Mouse (Mus musculus) heart, adult 9 months (tissue): ENCODE data around the gene Cox6b2.

Source experiments
- DNase-seq, 2 experiments: peaks; one replicate each; pipeline ENCODE4 v3.0.0; 2022; ENCODE audit warnings: low spot score in 2 of 2

The Cox6b2 gene

GRCm38 (mm10) chr7:4764946-4765710, 12.2 kb upstream of the Cox6b2 start:
- DNase-seq = no peak

GRCm38 (mm10) chr7:4759670-4760069, 6.8 kb upstream of the Cox6b2 start:
- DNase-seq = no peak

DNA sequence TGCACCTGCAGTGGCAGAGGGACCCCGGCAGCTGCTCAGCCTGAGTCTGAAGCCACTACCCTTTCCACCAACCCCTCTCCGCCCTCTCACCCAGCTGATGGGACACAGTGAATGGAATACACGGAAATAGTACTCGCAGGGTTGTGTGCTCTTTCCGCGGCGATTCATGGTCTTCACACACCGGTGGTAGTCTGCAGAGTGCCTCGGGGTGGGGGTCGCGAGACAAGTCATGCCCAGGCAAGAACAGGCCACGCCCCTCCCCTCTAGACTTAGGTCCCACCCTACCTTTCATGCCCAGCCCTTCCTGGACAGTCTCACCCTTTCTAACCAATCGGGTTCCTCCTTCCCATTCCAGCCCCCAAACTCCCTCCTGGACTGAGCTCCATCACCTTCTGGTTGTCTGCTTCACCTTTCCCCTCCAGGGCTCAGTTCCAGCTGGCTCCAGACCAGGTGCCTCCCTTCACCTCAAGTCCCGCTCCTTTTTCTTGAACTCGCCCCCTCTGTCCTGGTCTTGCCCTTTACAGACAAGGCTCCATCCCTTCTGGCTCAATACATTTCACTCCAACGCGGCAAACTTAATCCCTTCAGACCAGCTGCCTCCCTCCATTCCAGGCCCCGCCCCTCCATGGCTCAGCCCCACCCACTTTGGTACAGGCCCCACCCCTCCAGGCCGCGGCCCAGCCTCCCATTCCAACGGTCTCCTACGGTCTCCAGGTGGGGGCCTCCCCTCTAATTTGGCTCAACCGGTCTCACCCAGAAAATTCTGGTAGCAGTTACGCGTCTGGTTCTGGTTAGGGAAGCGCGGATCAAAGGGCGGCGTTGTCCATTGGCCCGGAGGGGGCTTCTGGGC, 698 bp downstream of the Cox6b2 start:
- no peak for DNase-seq

- no peak for DNase-seq
Measured at GRCm38 (mm10) chr7:4749169-4749568, 3.7 kb downstream of the Cox6b2 start.

DNA sequence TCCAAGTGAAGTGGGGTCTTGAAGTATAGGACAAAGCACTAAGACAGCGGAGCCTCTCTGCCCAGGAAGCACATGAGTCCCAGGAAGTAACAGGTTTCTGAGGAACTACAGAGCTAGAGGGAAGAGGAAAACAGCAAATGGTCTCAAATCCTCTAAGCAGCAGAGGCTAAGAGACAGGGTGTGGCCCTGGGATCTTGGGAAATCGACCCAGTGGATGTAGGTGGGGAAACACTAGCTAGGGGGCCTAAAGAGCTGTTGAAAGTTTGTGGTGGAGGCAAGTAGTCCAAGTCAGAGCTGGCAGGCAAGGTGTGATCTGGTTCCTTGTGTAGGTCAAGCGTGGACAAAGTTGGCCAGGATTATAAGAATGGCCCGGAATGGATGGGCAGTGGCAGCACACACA, 4.6 kb downstream of the Cox6b2 start:
- DNase-seq = no peak

GRCm38 (mm10) chr7:4747156-4747899, 5.6 kb downstream of the Cox6b2 start:
- DNase-seq = no peak

DNA sequence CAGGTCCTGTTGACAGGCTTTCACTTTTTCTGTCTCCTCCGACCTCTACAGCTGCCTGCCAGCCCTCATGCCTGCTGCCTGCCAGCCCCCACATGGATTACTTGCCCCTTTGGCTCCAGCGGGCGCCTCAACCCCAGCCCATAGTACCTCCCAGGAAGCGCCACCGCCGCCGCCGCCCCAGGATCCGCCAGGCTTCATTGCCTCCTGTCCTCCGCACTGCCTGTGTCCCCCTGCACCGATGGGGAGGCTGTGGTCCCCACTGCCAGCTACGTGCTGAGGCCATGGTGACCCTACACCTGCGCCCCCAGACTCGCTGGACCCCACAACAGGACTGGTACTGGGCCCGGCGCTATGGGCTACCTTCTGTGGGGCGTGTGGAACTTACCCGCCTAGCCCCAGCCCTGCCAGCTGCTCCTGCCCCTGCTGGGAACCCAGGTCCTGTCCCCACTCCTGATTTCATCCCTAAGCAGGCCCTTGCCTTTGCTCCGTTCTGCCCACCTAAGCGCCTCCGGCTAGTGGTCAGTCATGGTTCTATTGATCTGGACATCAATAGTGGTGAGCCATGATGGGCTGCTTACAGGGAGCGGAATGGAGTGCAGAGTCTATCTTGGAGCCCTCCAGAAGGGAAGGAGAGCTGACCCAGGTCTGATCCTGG, 6.4 kb downstream of the Cox6b2 start:
- no peak for DNase-seq

DNA sequence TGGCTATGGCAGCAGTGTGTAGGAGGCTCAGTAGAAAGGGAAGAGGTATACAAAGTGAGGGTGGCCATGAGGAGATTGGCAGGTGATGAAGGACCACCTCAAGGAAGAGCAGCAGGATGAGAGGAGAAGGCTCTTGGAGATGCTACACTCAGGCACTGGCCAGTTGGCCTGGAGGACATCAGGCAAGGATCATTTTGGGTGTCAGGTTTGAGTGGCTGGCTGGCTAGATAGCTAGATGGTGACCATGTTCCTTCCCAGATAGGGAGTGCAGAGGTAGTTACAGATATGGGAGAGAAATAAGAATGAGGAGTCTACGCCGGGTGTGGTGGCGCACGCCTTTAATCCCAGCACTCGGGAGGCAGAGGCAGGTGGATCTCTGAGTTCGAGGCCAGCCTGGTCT, 8.0 kb downstream of the Cox6b2 start:
- DNase-seq = no peak

DNA sequence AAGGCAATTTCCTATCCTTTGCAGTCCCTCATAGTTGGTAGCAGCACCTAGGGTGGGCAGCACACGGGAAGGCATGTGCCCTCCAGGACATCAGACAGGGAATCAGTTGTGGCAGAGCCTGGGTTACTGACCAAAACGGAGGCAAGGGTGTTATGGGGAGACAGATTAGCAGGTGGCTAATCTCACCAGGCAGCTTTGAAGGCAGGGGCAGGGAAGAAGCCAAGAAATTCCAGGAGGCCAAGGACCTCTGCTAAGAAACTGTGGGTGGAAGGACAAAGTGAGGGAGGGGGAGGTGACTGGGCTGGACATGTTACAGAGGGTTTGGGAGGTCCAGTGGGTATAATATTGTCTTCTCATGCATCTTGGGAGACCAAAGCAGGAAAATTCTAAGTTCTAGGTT, 9.5 kb downstream of the Cox6b2 start:
- no peak for DNase-seq

DNA sequence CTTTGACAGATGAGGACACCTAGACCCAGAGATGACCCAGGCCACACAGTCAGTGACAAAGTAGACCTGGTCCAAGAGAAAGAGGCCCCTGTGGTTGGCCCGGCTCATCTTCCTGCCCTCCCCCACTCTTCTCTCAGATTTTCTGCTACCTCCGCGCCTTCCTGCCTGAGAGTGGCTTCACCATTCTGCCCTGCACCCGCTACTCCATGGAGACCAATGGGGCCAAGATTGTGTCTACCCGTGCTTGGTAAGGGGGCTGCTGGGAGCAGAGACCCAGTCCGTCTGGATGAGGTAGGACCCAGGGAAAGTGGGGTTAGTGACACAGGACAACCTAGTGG, 10.4 kb downstream of the Cox6b2 start:
- DNase-seq = no peak

GRCm38 (mm10) chr7:4741672-4742481, 11.0 kb downstream of the Cox6b2 start:
- no peak for DNase-seq

- peak; percentile 67 to 70 for DNase-seq
Measured at GRCm38 (mm10) chr7:4741151-4741550, 11.7 kb downstream of the Cox6b2 start.

GRCm38 (mm10) chr7:4740309-4740727, 12.6 kb downstream of the Cox6b2 start:
- no peak for DNase-seq

GRCm38 (mm10) chr7:4739544-4740275, 13.2 kb downstream of the Cox6b2 start, which contains the start of gene Kmt5c:
Gene Kmt5c (plus strand): TSS chr7:4740115.
- peak; percentile 100 for DNase-seq

- DNase-seq = no peak
Measured at GRCm38 (mm10) chr7:4739041-4739543, 13.8 kb downstream of the Cox6b2 start.

- no peak for DNase-seq
Measured at GRCm38 (mm10) chr7:4732968-4733392, 19.9 kb downstream of the Cox6b2 start.

- no peak for DNase-seq
Measured at GRCm38 (mm10) chr7:4731090-4731489, 21.8 kb downstream of the Cox6b2 start.

GRCm38 (mm10) chr7:4725169-4725568, 27.7 kb downstream of the Cox6b2 start, which contains the start of gene Tmem150b:
Gene Tmem150b (minus strand): TSS chr7:4725249.
- DNase-seq = no peak

GRCm38 (mm10) chr7:4724359-4724758, 28.5 kb downstream of the Cox6b2 start:
- DNase-seq = peak; percentile 14 to 24

- peak in 1 of 2 experiments; percentile 16 for DNase-seq
Measured at GRCm38 (mm10) chr7:4723508-4723907, 29.4 kb downstream of the Cox6b2 start.
